Mouse (Mus musculus): ENCODE data around the gene Spx.

DNA sequence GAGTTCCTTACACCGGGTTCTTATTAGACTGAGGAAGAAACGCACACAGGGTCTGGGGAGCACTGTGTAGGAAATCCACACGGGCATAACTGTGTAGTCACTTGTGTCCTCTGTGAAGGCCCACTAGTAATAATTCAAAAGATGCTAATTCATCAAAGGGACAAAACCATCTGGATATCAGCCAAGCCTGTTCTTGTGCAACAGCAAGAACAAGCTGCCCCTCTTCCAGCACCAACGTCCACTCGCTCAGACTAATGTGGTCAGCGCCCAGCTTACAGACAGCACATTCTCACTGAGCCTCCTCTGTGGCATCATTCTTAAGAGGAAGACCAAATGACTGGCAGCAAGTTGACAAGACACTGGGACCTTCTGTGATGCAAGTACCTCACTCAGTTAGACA, 33.3 kb upstream of the Spx start:
- TF ChIP-seq CTCF (IDR thresholded peaks at IDR 0.05; ENCODE audit: low read depth) (no peak), EP300 (IDR thresholded peaks at IDR 0.05; ENCODE audit: low read depth) (no peak)

Data from heart, postnatal 0 days (tissue).